Mouse (Mus musculus): ENCODE results near the gene Rictor. TPM values are rescaled to one million over a fixed set of nuclear protein-coding genes. Genes with fewer than 3 reads are reported as not detected.
"Not testable (repeated sequence)": the region's sequence is repeated elsewhere in the genome, so short reads cannot be mapped to it uniquely, and the experiment has no call there.

The Rictor gene
- total and polyA plus RNA-seq, 3 experiments = 10.3 to 10.6 TPM; not detected in 1

DNA sequence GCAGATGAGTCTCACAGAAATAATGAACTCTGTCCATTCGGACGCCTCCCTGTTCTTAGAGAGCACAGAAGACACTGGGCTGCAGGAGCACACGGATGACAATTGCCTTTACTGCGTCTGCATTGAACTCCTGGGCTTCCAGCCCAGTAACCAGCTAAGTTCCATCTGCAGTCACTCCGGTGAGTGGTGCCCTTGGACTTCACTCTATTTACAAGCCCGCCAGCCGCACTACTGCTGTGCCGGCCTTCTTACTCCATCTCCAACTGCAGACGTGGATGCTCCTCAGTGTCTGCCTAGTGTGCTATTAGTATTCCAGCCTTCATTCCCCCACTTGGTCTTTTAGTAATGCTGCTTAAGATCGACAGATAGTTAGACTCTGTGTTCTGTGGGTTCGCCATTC, 83.5 kb downstream of the Rictor start:
- no peaks in the 10 kb centered on the region for H3K79me2 ChIP-seq (ENCODE audit: control insufficient read depth, insufficient read depth, low read length, poor library complexity)
- peaks cover 0 to 44% of the 10 kb centered on the region in 2 experiments; a peak in 2 of 4 replicates for H3K36me3 ChIP-seq (ENCODE audit: control insufficient read depth in 1 of 2, insufficient read depth in 2 of 2, low read length in 2 of 2)
- H3K9me3 ChIP-seq (replicated peaks; ENCODE audit: insufficient read depth, low read length) = no peaks in the 10 kb centered on the region
- no peak for DNase-seq (ENCODE audit: low read depth, low spot score)
- H3K27ac ChIP-seq (ENCODE audit: control insufficient read depth, low read depth, low read length) = no peak overlapping the region
- H3K9ac ChIP-seq (ENCODE audit: control insufficient read depth, low read depth, low read length, poor library complexity, severe bottlenecking) = no peak overlapping the region
- no peaks in the 10 kb centered on the region for H3K4me1 ChIP-seq (ENCODE audit: control insufficient read depth in 1 of 2, insufficient read depth in 2 of 2, low read length in 2 of 2)
- H3K27me3 ChIP-seq (ENCODE audit: control insufficient read depth in 1 of 2, insufficient read depth in 2 of 2, low read length in 2 of 2) = no peaks in the 10 kb centered on the region
- TF ChIP-seq EP300 (IDR thresholded peaks at IDR 0.05; ENCODE audit: low read depth in 1 of 2, low read length in 2 of 2) (no peak), RAD21 (IDR thresholded peaks at IDR 0.05; ENCODE audit: low read depth, low read length) (no peak), CTCF (IDR thresholded peaks at IDR 0.05 in 2 of 3, conservative IDR thresholded peaks at IDR 0.05 in 1 of 3; ENCODE audit: control insufficient read depth in 1 of 3, insufficient read depth in 1 of 3, low read depth in 2 of 3, low read length in 3 of 3, poor library complexity in 1 of 3, severe bottlenecking in 1 of 3) (no peak), MAX (IDR thresholded peaks at IDR 0.05; ENCODE audit: low read length) (no peak), POLR2AphosphoS5 (IDR thresholded peaks at IDR 0.05; ENCODE audit: borderline replicate concordance, low read depth, low read length) (no peak), GATA1 (IDR thresholded peaks at IDR 0.05; ENCODE audit: low read depth, low read length) (no peak)
- no peak overlapping the region for H3K4me3 ChIP-seq (ENCODE audit: control insufficient read depth in 1 of 2, insufficient read depth in 1 of 2, low read depth in 2 of 2, low read length in 2 of 2)

DNA sequence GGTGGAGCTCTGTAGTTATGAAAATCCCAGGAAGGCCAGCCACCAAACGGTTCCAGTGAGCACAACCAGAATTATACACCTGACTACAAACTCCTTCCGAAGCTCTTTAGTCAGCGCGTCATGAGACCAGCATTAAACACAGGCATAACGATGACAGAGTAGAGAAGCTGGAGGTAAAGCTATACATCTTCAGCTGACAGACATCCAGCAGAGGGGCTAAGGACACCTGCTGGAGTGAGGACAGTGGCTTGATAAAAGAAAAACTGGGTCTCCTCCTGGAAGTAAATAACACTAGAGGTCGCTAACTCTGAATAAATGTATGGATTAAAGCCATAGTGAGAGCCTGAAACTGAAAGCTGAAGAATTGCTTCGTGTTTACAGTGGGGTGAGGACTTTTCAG, 84.7 kb downstream of the Rictor start:
- TF ChIP-seq ZKSCAN1 (IDR thresholded peaks at IDR 0.05; ENCODE audit: low read depth, low read length) = no peak
- no peak for TF ChIP-seq ZNF384 (IDR thresholded peaks at IDR 0.05; ENCODE audit: low read depth, low read length)
- TF ChIP-seq E2F4 (IDR thresholded peaks at IDR 0.05; ENCODE audit: borderline replicate concordance, low read depth, low read length) = no peak
- TF ChIP-seq POLR2AphosphoS5 (IDR thresholded peaks at IDR 0.05; ENCODE audit: borderline replicate concordance, low read depth, low read length) = no peak
- TF ChIP-seq CTCF (IDR thresholded peaks at IDR 0.05 in 2 of 3, conservative IDR thresholded peaks at IDR 0.05 in 1 of 3; ENCODE audit: control insufficient read depth in 1 of 3, insufficient read depth in 1 of 3, low read depth in 2 of 3, low read length in 3 of 3, poor library complexity in 1 of 3, severe bottlenecking in 1 of 3) = no peak
- H3K27me3 ChIP-seq (ENCODE audit: control insufficient read depth in 1 of 2, insufficient read depth in 2 of 2, low read length in 2 of 2) = no peaks in the 10 kb centered on the region
- DNase-seq (ENCODE audit: low read depth, low spot score) = no peak
- H3K79me2 ChIP-seq (ENCODE audit: control insufficient read depth, insufficient read depth, low read length, poor library complexity) = no peaks in the 10 kb centered on the region
- no peak overlapping the region for H3K4me3 ChIP-seq (ENCODE audit: control insufficient read depth in 1 of 2, insufficient read depth in 1 of 2, low read depth in 2 of 2, low read length in 2 of 2)
- no peaks in the 10 kb centered on the region for H3K9me3 ChIP-seq (replicated peaks; ENCODE audit: insufficient read depth, low read length)
- H3K9ac ChIP-seq (ENCODE audit: control insufficient read depth, low read depth, low read length, poor library complexity, severe bottlenecking) = no peak overlapping the region
- H3K4me1 ChIP-seq (ENCODE audit: control insufficient read depth in 1 of 2, insufficient read depth in 2 of 2, low read length in 2 of 2) = no peaks in the 10 kb centered on the region
- H3K27ac ChIP-seq (ENCODE audit: control insufficient read depth, low read depth, low read length) = no peak overlapping the region
- peaks cover 0 to 43% of the 10 kb centered on the region in 2 experiments; a peak in 2 of 4 replicates for H3K36me3 ChIP-seq (ENCODE audit: control insufficient read depth in 1 of 2, insufficient read depth in 2 of 2, low read length in 2 of 2)

DNA sequence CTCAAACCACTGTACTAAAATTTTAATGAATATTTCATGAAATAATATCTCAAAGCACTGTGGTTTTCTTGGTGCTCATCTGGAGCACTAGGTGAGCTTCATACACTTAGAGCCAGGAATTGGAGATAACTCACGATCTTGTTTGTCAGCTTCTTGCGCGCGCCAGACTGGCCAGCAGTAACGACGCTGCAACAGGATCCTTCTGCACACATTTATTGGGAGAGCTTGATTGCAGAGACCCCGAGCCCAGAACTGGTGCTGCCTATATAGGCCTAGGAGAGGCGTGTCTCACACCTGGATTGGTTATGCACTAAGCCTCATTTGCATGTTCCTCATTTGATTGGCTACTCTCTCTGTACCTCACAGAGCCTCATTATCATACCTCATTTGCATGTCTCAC, 93.0 kb downstream of the Rictor start:
- not testable (repeated sequence) for H3K27ac ChIP-seq (ENCODE audit: control insufficient read depth, low read depth, low read length); H3K27me3 ChIP-seq (ENCODE audit: control insufficient read depth in 1 of 2, insufficient read depth in 2 of 2, low read length in 2 of 2); H3K9ac ChIP-seq (ENCODE audit: control insufficient read depth, low read depth, low read length, poor library complexity, severe bottlenecking); H3K36me3 ChIP-seq (ENCODE audit: control insufficient read depth in 1 of 2, insufficient read depth in 2 of 2, low read length in 2 of 2); H3K9me3 ChIP-seq (replicated peaks; ENCODE audit: insufficient read depth, low read length); H3K4me1 ChIP-seq (ENCODE audit: control insufficient read depth in 1 of 2, insufficient read depth in 2 of 2, low read length in 2 of 2); H3K4me3 ChIP-seq (ENCODE audit: control insufficient read depth in 1 of 2, insufficient read depth in 1 of 2, low read depth in 2 of 2, low read length in 2 of 2); DNase-seq (ENCODE audit: low read depth, low spot score); H3K79me2 ChIP-seq (ENCODE audit: control insufficient read depth, insufficient read depth, low read length, poor library complexity)
